In the genomic region with DNA sequence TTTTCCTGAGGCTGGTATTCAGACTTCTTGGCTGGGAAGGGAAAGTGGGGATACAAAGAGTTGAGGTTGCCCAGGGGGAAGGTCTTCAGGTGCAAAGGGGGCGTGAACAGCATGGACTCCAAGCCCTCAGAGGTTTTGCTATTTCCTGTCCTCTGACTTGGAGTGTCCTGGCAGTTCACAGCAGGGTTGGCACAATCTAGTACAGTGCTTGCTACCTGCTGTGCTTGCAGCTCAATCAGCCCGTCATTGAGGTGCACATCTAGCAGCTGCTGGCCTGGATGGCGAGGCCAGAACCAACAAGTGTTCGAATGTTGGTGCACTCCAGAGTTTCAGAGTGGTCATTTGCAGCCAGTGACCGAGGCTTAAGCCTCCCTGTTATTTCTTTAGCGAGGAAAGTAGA, we compare ENCODE assay signal across 16 mouse cellular contexts.
"Had no signal": no experiment of that assay in that cellular context is flagged by ENCODE, and none has a peak within 500 bp of the region (broad histone marks: within the 10 kb centered on the region; RNA-seq: fewer than 3 reads in every experiment).

No protein-coding gene starts in this region.

- H3K27ac ChIP-seq: kidney, postnatal 0 days; limb, embryonic 10.5 days; liver, embryonic 15.5 days; midbrain, embryonic 10.5 days; midbrain, embryonic 15.5 days; neural tube, embryonic 13.5 days had no signal

- H3K4me3 ChIP-seq: limb, embryonic 10.5 days; liver, embryonic 15.5 days; midbrain, embryonic 10.5 days; midbrain, embryonic 15.5 days; neural tube, embryonic 13.5 days had no signal

- H3K36me3 ChIP-seq: limb, embryonic 10.5 days; liver, embryonic 15.5 days; midbrain, embryonic 10.5 days; midbrain, embryonic 15.5 days; neural tube, embryonic 13.5 days had no signal

- DNase-seq: kidney, postnatal 36 days; layer of hippocampus, adult 9-11 months; lung, adult 2 months; lung, postnatal 4 days; retina, postnatal 1 day; right cerebral cortex, postnatal 4 days; spleen, adult 18-20 months; thymus, adult 18-20 months; thymus, postnatal 14 days had no signal

- H3K27me3 ChIP-seq: liver, embryonic 15.5 days; midbrain, embryonic 15.5 days; neural tube, embryonic 13.5 days had no signal

- H3K4me1 ChIP-seq: limb, embryonic 10.5 days; liver, embryonic 15.5 days; midbrain, embryonic 10.5 days; midbrain, embryonic 15.5 days; neural tube, embryonic 13.5 days had no signal

- ATAC-seq: lung, postnatal 0 days; midbrain, embryonic 15.5 days had no signal

- H3K9me3 ChIP-seq: limb, embryonic 10.5 days; liver, embryonic 15.5 days; midbrain, embryonic 10.5 days; midbrain, embryonic 15.5 days; neural tube, embryonic 13.5 days had no signal
